Mouse (Mus musculus): ENCODE measurements around the gene Slc23a4. TPM values are rescaled to one million over a fixed set of nuclear protein-coding genes. Genes with fewer than 3 reads are reported as not detected.
A peak's percentile ranks its signal among the peaks of the same experiment; 100 is the strongest.

Slc23a4 gene
- polyA plus RNA-seq, 1 experiment from 2014 or later = 0.20 TPM

GRCm38 (mm10) chr6:34995265-34995681 is 7.1 kb upstream of the Slc23a4 start:
- H3K4me3 ChIP-seq = peak overlapping the region; percentile 52
- no peaks in the 10 kb centered on the region for H3K9me3 ChIP-seq
- H3K27ac ChIP-seq (replicated peaks) = peak overlapping the region; percentile 79
- H3K36me3 ChIP-seq (replicated peaks) = no peaks in the 10 kb centered on the region
- H3K4me1 ChIP-seq = peaks cover 18% of the 10 kb centered on the region
- H3K27me3 ChIP-seq (replicated peaks; ENCODE audit: low read depth, poor library complexity, severe bottlenecking) = 0 out of 2 replicates have a peak, but pooled peaks cover 6% of the 10 kb centered on the region
- peak; percentile 89 for DNase-seq (ENCODE audit: low spot score)
- 6% methylated on average over 13 of the region's 13 CpGs for WGBS

GRCm38 (mm10) chr6:34994692-34995091 is 6.5 kb upstream of the Slc23a4 start:
- 75% methylated on average over 5 of the region's 5 CpGs for WGBS
- peak overlapping the region; percentile 79; the same call in 1 of the 2 replicates for H3K27ac ChIP-seq (replicated peaks)
- H3K4me3 ChIP-seq = peak overlapping the region; percentile 52
- DNase-seq (ENCODE audit: low spot score) = no peak
- H3K27me3 ChIP-seq (replicated peaks; ENCODE audit: low read depth, poor library complexity, severe bottlenecking) = 0 out of 2 replicates have a peak, but pooled peaks cover 6% of the 10 kb centered on the region
- peaks cover 20% of the 10 kb centered on the region for H3K4me1 ChIP-seq
- no peaks in the 10 kb centered on the region for H3K36me3 ChIP-seq (replicated peaks)
- no peaks in the 10 kb centered on the region for H3K9me3 ChIP-seq

- Histone ChIP-seq H3K27me3 (replicated peaks; ENCODE audit: low read depth, poor library complexity, severe bottlenecking) (peaks cover 25% of the 10 kb centered on the region; the same call in 1 of the 2 replicates), H3K36me3 (replicated peaks) (no peaks in the 10 kb centered on the region), H3K4me1 (peaks cover 27% of the 10 kb centered on the region), H3K27ac (replicated peaks) (no peak overlapping the region), H3K9me3 (no peaks in the 10 kb centered on the region), H3K4me3 (no peak overlapping the region)
- peak; percentile 37 for DNase-seq (ENCODE audit: low spot score)
- 55% methylated on average over 6 of the region's 6 CpGs for WGBS
Observed at GRCm38 (mm10) chr6:34989263-34989662, 1.1 kb upstream of the Slc23a4 start.

GRCm38 (mm10) chr6:34987085-34987645 is 1.0 kb downstream of the Slc23a4 start:
- no peak for DNase-seq (ENCODE audit: low spot score)
- H3K27ac ChIP-seq (replicated peaks) = no peak overlapping the region
- peaks cover 24% of the 10 kb centered on the region; the same call in 1 of the 2 replicates for H3K27me3 ChIP-seq (replicated peaks; ENCODE audit: low read depth, poor library complexity, severe bottlenecking)
- WGBS = 91% methylated on average over 12 of the region's 12 CpGs
- no peak overlapping the region for H3K4me3 ChIP-seq
- H3K36me3 ChIP-seq (replicated peaks) = no peaks in the 10 kb centered on the region
- no peaks in the 10 kb centered on the region for H3K9me3 ChIP-seq
- H3K4me1 ChIP-seq = peaks cover 27% of the 10 kb centered on the region

GRCm38 (mm10) chr6:34980661-34981060 is 7.5 kb downstream of the Slc23a4 start:
- H3K4me3 ChIP-seq = no peak overlapping the region
- DNase-seq (ENCODE audit: low spot score) = no peak

GRCm38 (mm10) chr6:34979291-34979690 is 8.9 kb downstream of the Slc23a4 start:
- Histone ChIP-seq H3K27ac (replicated peaks) (no peak overlapping the region), H3K36me3 (replicated peaks) (no peaks in the 10 kb centered on the region), H3K4me3 (no peak overlapping the region), H3K27me3 (replicated peaks; ENCODE audit: low read depth, poor library complexity, severe bottlenecking) (no peaks in the 10 kb centered on the region), H3K4me1 (peaks cover 6% of the 10 kb centered on the region; the same call in 1 of the 2 replicates), H3K9me3 (no peaks in the 10 kb centered on the region)
- 85% methylated on average over 3 of the region's 3 CpGs for WGBS
- DNase-seq (ENCODE audit: low spot score) = no peak

More at GRCm38 (mm10) chr6:34980661-34981060, 7.5 kb downstream of the Slc23a4 start:
- no peak overlapping the region for H3K27ac ChIP-seq (replicated peaks)
- H3K36me3 ChIP-seq (replicated peaks) = no peaks in the 10 kb centered on the region
- no peaks in the 10 kb centered on the region for H3K27me3 ChIP-seq (replicated peaks; ENCODE audit: low read depth, poor library complexity, severe bottlenecking)
- no peaks in the 10 kb centered on the region for H3K9me3 ChIP-seq
- peaks cover 6% of the 10 kb centered on the region; the same call in 1 of the 2 replicates for H3K4me1 ChIP-seq
- WGBS = 66% methylated on average over 9 of the region's 9 CpGs

GRCm38 (mm10) chr6:34971181-34971580 is 17.0 kb downstream of the Slc23a4 start:
- 25% methylated on average over 3 of the region's 3 CpGs for WGBS
- Histone ChIP-seq H3K27me3 (replicated peaks; ENCODE audit: low read depth, poor library complexity, severe bottlenecking) (no peaks in the 10 kb centered on the region), H3K9me3 (no peaks in the 10 kb centered on the region), H3K4me1 (peaks cover 20% of the 10 kb centered on the region), H3K36me3 (replicated peaks) (no peaks in the 10 kb centered on the region), H3K27ac (replicated peaks) (peak overlapping the region; percentile 20; the same call in 1 of the 2 replicates), H3K4me3 (no peak overlapping the region)
- peak; percentile 45 for DNase-seq (ENCODE audit: low spot score)

GRCm38 (mm10) chr6:34965819-34966539 is 22.2 kb downstream of the Slc23a4 start:
- H3K4me3 ChIP-seq = no peak overlapping the region
- DNase-seq (ENCODE audit: low spot score) = no peak
- H3K9me3 ChIP-seq = no peaks in the 10 kb centered on the region
- H3K4me1 ChIP-seq = peaks cover 5% of the 10 kb centered on the region
- 90% methylated on average over 6 of the region's 6 CpGs for WGBS
- no peaks in the 10 kb centered on the region for H3K36me3 ChIP-seq (replicated peaks)
- no peak overlapping the region for H3K27ac ChIP-seq (replicated peaks)
- H3K27me3 ChIP-seq (replicated peaks; ENCODE audit: low read depth, poor library complexity, severe bottlenecking) = no peaks in the 10 kb centered on the region

- Histone ChIP-seq H3K27me3 (replicated peaks; ENCODE audit: low read depth, poor library complexity, severe bottlenecking) (no peaks in the 10 kb centered on the region), H3K4me1 (no peaks in the 10 kb centered on the region), H3K9me3 (no peaks in the 10 kb centered on the region), H3K36me3 (replicated peaks) (no peaks in the 10 kb centered on the region), H3K27ac (replicated peaks) (no peak overlapping the region), H3K4me3 (no peak overlapping the region)
- WGBS = 86% methylated on average over 2 of the region's 2 CpGs
- DNase-seq (ENCODE audit: low spot score) = no peak
Observed at GRCm38 (mm10) chr6:34964550-34964949, 23.7 kb downstream of the Slc23a4 start.

- Histone ChIP-seq H3K36me3 (replicated peaks) (no peaks in the 10 kb centered on the region), H3K27me3 (replicated peaks; ENCODE audit: low read depth, poor library complexity, severe bottlenecking) (no peaks in the 10 kb centered on the region), H3K9me3 (no peaks in the 10 kb centered on the region), H3K27ac (replicated peaks) (no peak overlapping the region), H3K4me3 (no peak overlapping the region), H3K4me1 (peaks cover 16% of the 10 kb centered on the region)
- no peak for DNase-seq (ENCODE audit: low spot score)
- 91% methylated on average over 7 of the region's 7 CpGs for WGBS
Observed at GRCm38 (mm10) chr6:34959131-34959530, 29.1 kb downstream of the Slc23a4 start.

- WGBS = 43% methylated on average over 8 of the region's 8 CpGs
- Histone ChIP-seq H3K36me3 (replicated peaks) (no peaks in the 10 kb centered on the region), H3K4me3 (peak overlapping the region; percentile 32), H3K27ac (replicated peaks) (no peak overlapping the region), H3K27me3 (replicated peaks; ENCODE audit: low read depth, poor library complexity, severe bottlenecking) (no peaks in the 10 kb centered on the region), H3K4me1 (peaks cover 16% of the 10 kb centered on the region), H3K9me3 (no peaks in the 10 kb centered on the region)
- no peak for DNase-seq (ENCODE audit: low spot score)
Observed at GRCm38 (mm10) chr6:34955862-34956241, 32.4 kb downstream of the Slc23a4 start.

- 51% methylated on average over 18 of the region's 18 CpGs for WGBS
- DNase-seq (ENCODE audit: low spot score) = peak; percentile 58
- Histone ChIP-seq H3K27ac (replicated peaks) (no peak overlapping the region; the same call in 1 of the 2 replicates), H3K4me1 (peaks cover 16% of the 10 kb centered on the region), H3K27me3 (replicated peaks; ENCODE audit: low read depth, poor library complexity, severe bottlenecking) (peaks cover under 1% of the 10 kb centered on the region; the same call in 1 of the 2 replicates), H3K36me3 (replicated peaks) (no peaks in the 10 kb centered on the region), H3K4me3 (peak overlapping the region; percentile 32), H3K9me3 (no peaks in the 10 kb centered on the region)
Observed at GRCm38 (mm10) chr6:34954926-34955861, 33.0 kb downstream of the Slc23a4 start.
